Mouse (Mus musculus): ENCODE data around the gene Sfswap.

Gene Sfswap

GRCm38 (mm10) chr5:129533731-129534130 lies 32.7 kb downstream of the Sfswap start:
- DNase-seq = no peak

- DNase-seq = peak; percentile 50 to 66
Measured at GRCm38 (mm10) chr5:129534500-129534899, 33.5 kb downstream of the Sfswap start.

- DNase-seq = peak in 1 of 2 experiments; percentile 30
Measured at GRCm38 (mm10) chr5:129535021-129535420, 34.0 kb downstream of the Sfswap start.

DNA sequence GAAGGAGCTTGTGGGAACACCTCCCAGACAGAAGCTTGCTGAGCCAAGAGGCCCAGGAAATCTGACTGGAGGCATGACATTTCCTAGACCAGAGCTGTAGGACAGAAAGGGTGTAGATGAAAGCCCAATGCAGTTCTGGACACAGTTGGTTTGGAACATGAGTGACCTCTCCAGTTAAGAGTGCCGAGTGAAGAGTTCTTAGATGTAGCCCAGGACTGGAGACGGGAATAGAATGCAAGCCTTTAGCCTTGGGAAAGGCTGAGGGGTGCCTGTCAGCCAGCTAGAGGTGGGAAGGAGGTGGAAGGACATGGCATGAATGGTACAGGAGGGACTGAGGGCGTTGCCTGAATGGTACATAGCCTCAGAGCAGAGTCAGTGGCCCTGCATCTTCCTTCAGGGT lies 34.4 kb downstream of the Sfswap start:
- DNase-seq = no peak

GRCm38 (mm10) chr5:129538826-129539225 lies 37.8 kb downstream of the Sfswap start:
- no peak for DNase-seq

- no peak for DNase-seq
Measured at GRCm38 (mm10) chr5:129542236-129542635, 41.2 kb downstream of the Sfswap start.

- peak; percentile 35 to 36 for DNase-seq
Measured at GRCm38 (mm10) chr5:129545787-129546186, 44.8 kb downstream of the Sfswap start.

DNA sequence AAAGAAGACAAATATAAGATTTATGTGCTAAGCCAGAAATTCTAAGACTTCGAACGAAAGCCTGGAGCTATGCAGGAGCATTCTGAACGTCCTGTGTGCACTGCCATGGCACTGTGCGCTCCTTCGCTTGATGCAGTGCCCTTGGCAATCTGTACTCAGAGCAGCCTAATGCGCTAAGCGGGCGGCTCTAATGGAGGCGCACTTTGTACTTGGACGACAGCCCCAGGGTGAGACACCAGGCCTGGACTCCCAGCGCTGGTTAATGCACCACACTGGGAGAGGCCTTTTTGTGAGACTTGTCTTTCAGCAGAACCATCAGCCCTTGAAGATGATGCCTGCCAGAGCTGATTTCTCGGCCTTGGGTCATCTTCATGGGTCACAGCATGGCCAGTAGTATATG lies 48.7 kb downstream of the Sfswap start:
- peak; percentile 65 to 81 for DNase-seq

- DNase-seq = peak; percentile 62 to 81
Measured at GRCm38 (mm10) chr5:129550790-129551189, 49.8 kb downstream of the Sfswap start.

GRCm38 (mm10) chr5:129551991-129552390 lies 51.0 kb downstream of the Sfswap start:
- DNase-seq = peak; percentile 44 to 68

- no peak for DNase-seq
Measured at GRCm38 (mm10) chr5:129553642-129554041, 52.6 kb downstream of the Sfswap start.

GRCm38 (mm10) chr5:129558591-129558990 lies 57.6 kb downstream of the Sfswap start:
- DNase-seq = no peak

DNA sequence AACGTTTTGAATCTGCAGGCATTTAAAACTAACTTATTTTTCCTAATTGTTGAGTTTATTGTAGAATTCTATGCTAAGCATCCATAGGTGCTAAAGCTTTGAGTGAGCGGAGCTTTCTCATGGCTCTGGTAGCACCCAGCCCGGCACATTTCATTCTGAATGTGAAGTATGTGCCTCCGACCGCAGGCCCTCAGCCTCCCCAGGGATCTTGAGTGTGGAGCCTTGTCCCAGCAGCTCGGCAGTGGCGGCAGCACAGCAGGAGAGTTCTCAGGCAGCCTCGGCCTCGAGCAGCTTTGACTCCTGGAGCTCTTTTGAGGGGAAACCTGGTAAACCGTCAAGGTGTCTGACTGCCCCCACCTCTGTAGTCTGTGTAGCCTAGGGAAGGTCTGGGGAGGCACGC lies 58.3 kb downstream of the Sfswap start:
- no peak for DNase-seq

DNA sequence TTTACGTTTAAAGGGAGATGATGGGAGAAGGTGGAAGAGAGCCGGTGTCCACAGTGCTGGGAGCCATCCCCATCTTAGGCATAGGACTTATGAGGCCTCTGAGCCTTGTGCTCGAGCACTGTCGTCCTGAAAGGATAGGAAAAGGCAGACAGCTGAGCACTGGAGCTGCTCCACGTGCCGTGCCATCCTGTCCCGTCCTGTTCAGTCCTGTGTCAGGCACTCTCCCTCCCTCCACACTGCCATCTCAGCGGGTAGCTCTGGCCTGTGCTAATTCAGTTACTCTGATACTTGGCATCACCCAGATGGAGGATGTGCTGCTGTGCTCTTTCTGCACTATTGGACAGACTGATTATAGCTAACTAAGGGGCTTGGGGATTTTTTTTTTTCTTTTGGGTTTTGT lies 61.3 kb downstream of the Sfswap start:
- DNase-seq = no peak

- no peak for DNase-seq
Measured at GRCm38 (mm10) chr5:129568596-129568995, 67.6 kb downstream of the Sfswap start.

DNA sequence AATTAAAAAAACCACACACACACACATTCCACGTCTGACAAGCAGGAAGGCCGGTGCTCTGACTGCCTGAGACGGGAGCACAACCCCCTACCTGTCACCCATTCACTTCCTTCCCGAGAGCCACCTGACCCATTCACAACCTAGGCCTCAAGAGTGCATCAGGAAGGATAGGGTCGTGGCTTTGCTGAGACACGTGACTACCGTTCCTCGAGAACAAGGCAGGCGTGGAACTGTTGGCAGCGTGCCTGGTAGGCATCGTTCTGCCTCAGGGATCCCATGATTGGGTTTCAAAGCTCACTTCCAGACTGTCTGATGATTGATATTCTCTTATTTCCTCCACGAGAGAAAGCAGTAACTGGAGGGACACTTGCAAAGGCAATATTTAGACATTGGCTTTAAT lies 77.2 kb downstream of the Sfswap start:
- DNase-seq = peak; percentile 80 to 86

- DNase-seq = no peak
Measured at GRCm38 (mm10) chr5:129580046-129580445, 79.0 kb downstream of the Sfswap start.

DNA sequence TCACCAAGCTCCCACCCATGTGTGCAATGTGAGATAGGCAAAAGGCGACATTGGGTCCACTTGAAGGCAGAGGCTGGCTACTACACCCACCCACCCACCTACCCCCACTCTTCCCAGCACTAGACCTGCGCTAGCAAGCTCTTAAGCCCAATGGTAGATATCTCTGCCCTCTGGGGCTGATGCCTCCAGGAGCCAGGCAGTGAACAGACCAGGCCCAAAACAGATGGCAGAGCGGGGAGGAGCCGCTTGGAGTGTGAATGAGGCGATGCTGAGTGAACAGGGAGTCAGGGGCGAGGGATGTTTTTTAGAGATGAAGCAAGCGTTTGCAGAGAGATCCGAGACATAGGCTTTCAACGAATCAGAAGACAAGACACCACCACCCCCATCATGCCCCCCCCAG lies 79.6 kb downstream of the Sfswap start:
- DNase-seq = no peak

- DNase-seq = no peak
Measured at GRCm38 (mm10) chr5:129581015-129581414, 80.0 kb downstream of the Sfswap start.

- DNase-seq = peak in 1 of 2 experiments; percentile 25
Measured at GRCm38 (mm10) chr5:129583331-129583730, 82.3 kb downstream of the Sfswap start.

- DNase-seq = peak; percentile 88 to 94
Measured at GRCm38 (mm10) chr5:129583761-129584582, 83.0 kb downstream of the Sfswap start, which contains the start of gene Mmp17. Mmp17 (plus strand) TSS chr5:129584169.

DNA sequence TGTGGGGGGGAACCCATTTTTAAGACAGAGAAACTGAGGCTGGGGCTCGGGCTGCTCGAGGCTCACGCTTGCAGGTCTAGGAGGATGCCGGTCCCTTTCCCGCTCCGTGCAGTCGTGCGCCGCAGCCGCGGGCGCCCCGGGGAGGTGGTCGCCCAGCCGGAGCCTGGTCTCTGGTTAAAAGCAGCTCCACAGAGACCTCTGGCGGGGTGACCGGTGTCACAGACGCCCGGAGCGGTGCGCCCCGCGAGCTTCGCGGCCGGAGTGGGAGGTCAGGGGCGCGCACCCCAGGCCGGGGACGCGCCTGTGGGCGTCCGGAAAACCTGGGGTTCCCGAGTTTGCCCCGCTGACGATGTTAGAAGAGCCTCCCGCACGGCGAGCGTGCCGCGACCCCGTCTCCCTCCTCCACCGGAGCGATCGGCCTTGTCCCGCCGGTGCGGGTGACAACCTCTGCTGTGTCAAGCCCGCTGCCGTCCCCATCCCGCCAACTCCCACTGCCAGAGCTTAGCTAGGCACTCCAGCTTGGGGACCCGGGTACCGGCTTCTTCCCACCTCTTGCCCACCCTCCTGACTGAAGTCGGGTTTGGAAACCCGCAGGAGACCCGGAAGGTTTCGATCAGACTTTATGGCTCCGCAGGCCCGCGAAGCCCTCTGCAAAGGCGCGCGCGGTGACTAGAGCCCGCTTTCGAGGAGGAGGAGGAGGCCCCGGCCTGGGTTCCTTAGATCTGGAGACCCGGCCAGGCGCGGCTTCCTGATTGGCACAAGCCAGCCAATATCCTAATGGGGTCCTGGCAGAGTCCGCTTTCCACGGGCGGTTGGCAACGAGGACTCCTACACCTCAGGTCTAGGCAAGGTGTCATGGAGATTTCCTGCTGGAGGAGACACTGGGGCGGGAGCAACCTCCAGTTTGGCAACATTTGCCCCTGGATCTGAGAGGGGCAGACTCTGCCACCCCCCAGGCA lies 83.8 kb downstream of the Sfswap start:
- peak in 1 of 2 experiments; percentile 49 for DNase-seq

DNA sequence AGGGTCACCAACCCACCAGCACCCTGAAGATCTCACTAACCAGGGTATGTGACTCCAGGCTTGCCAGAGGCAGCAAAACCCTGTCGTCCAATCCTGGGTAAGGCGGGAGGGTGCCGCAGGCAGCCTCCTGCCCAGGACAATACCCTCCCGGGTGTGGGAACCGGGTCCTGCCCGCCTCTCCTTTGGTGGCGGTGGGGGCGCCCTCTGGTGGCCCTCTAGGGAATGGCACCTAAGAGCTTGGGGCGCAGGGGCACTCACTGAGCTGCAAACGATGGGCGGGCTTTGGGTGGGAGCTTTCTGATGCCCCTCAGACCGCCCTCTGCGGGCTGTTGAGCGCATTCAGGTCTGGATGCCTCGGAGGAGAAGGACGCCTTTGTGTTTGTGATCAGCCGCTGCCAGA lies 85.0 kb downstream of the Sfswap start:
- DNase-seq = peak; percentile 81 to 92
